Mouse (Mus musculus) brain, adult 2 months (tissue): ENCODE results near the gene Fbln1.
"Not testable (repeated sequence)": the region's sequence is repeated elsewhere in the genome, so short reads cannot be mapped to it uniquely, and the experiment has no call there.

ENCODE experiments used
- DNase-seq: peaks from one replicate; pipeline ENCODE4 v3.0.0; 2011; ENCODE audit warnings: low read depth, low spot score

The Fbln1 gene

DNA sequence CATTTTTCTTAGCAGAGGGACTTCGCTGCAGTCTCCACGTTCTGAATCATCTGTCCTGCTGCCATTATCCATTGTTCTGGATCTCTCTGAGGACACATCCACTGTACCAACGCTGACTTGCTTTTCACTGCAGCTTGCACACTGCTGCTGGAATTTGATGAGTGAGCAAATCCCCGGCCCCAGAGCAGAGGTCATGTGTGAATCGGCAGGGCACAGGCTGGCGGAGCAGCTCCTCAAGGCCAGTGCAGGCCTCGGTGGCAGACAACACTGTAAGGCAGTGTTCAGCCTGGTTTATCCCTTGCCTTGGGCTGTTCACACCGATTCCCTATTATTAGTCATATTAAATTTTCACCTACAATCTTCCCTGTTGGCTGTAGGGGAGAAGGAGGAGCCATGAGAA lies 89.8 kb downstream of the Fbln1 start:
- DNase-seq: no peak

- peak; percentile 45 for DNase-seq
Measured at GRCm38 (mm10) chr15:85295977-85296376, 90.2 kb downstream of the Fbln1 start.

DNA sequence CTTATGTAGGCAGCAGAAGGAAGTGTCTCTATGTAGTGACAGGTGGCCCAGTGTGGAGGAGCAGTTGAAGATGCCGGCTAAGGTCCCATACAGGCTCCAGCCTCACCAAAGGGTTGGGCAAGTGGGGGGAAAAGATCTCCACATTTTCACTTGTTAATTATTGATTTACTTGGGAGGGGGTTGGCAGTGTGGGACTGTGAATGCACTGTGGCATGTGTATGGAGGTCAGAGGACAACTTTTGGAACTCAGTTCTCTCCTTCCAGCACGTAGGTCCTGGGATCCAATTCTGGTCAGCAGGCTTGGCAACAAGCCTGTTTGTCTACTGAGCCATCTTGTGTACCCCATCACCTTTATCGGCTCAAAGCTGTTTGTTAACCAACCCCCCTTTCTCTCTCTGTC lies 90.8 kb downstream of the Fbln1 start:
- DNase-seq: no peak

- no peak for DNase-seq
Measured at GRCm38 (mm10) chr15:85298167-85298781, 92.5 kb downstream of the Fbln1 start.

GRCm38 (mm10) chr15:85298946-85299345 lies 93.2 kb downstream of the Fbln1 start:
- no peak for DNase-seq

GRCm38 (mm10) chr15:85303241-85303640 lies 97.5 kb downstream of the Fbln1 start:
- no peak for DNase-seq

DNA sequence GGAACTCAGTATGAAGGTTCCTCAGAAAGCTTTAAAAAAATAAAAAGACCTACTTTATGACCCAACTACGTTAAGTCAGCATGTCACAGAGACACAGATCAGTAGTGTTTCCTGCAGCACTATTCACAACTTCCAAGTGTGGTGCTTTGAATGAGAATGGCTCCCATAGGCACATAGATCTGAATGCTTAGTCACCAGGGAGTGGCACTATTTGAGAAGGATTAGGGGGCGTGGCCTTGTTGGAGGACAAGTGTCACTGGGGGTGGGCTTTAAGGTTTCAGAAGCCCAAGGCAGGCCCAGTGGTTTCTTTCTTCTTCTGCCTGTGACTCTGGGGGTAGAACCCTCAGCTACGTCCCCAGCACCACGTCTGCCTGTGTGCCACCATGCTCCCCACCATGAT lies 98.2 kb downstream of the Fbln1 start:
- no peak for DNase-seq

DNA sequence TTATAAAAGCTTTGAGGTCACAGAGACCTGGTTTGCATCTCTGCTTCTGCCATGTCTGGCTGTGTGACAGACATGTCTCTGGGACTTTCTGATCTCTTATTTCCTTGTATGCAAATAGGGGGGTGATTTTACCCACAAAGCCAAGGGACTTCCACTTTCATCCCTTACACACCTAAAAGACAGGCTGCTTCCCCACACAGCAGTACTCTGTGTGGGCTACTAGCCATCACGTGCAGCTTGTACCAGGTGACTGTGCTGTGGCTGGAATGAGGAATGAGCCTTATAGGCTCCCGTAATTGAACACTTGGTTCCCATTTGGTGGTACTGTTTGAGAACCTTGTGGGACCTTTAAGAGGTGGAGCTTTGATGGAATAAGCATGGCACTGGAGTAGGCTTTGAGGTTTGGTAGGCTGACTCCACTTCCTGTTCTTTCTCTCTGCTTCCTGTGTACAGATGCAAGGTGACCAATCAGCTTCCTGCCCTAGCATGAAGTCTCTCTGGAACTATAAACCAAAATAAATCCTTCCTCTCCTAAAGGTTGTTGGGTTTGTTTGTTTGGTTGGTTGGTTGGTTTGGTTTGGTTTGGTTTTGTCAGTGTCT lies 101.4 kb downstream of the Fbln1 start:
- DNase-seq: no peak

DNA sequence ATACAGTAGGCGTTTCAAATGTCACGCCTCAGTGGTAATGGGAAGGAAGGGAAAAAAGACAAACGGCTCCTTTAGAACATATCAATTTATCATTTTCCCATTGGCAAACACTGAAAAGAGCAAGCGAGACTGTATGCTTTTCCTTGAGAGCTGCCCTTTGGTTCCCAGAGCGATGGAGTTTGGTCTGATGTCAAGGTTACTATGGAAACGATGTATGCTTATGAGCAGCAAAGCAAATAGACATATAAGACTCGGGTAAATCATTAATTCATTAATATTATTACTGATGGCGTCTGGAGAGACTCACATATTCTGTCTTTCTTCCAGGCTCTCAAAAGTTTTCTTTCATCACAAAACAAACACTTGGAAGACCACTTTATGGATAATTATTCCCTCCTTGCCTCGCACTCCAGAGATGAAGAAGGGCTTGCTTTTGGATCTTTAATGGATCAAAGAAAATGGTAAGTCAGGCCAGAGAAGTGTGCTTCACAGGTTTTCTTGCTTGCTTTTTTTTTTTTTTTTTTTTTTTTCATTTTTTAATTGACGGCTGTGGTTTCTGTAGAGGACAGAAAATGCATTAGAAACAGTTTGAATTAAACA lies 105.4 kb downstream of the Fbln1 start:
- no peak for DNase-seq

DNA sequence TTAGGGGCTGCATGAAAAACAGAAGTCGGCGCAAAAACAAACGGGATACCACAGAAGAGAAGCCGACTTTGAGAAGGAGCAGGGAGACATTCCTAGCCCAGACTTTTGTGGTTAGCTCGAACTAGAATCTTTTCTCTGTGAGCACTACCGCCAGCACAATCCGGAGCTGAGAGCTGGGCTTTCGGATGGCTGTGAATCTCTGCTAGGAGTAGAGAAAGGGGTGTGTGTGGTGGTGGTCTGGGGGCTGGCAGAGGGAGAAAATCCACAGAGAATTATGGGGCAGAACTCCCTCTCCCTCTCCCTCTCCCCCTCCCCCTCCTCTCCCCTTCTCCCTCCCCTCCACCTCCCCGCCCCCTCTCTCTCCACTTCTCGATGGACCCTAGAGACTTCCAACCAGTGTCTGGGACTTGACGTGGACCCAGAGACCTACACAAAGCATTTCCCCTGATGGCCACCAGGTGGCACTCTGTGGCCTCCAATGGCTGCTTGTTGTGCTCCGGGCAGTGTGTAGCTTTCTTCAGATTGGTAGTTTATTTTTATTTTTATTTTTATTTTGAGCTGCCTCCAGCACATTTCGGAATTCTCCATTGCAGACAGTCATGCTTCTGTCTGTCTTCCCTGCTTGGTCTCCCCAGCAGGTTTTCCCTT lies 109.8 kb downstream of the Fbln1 start:
- peak; percentile 84 for DNase-seq

DNA sequence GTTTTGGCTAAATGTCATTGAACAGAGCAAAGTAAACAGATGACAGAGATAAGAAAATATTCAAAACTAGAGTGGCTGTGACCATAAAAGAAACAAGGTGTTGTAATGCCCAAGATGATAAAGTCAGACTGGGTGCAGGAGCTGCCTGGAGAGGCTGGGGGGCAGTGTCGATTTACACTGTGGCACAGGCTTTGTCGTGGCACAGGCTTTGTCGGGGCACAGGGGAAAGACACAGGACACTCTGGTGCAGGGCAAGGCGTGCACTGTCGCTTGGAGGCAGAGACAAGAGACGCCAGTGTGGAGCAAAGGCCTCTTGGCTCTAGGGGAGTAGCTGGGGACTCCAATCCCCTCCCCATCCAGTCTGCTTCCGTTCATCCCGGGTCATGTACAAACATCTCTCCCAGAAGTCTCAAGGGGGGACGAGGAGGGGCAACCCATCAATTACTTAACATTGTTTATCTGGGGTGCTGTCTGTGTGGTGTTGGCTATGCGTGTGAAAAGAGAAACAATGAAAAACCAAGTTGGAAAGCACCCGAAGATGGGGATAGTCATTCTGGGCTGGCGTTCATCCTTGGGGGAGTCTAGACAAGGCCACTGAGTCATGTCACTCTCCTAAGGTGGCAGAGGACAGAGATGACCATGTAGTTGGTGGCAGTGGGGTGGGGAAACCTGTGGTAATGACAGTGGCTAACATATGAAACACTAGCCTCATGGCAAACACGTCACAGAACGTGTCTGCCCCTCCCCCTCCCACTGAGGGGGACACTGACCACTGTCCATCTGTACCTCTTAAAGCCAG lies 110.8 kb downstream of the Fbln1 start:
- no peak for DNase-seq

GRCm38 (mm10) chr15:85319924-85320668 lies 114.3 kb downstream of the Fbln1 start:
- no peak for DNase-seq

- DNase-seq: no peak
Measured at GRCm38 (mm10) chr15:85323214-85323613, 117.5 kb downstream of the Fbln1 start.

DNA sequence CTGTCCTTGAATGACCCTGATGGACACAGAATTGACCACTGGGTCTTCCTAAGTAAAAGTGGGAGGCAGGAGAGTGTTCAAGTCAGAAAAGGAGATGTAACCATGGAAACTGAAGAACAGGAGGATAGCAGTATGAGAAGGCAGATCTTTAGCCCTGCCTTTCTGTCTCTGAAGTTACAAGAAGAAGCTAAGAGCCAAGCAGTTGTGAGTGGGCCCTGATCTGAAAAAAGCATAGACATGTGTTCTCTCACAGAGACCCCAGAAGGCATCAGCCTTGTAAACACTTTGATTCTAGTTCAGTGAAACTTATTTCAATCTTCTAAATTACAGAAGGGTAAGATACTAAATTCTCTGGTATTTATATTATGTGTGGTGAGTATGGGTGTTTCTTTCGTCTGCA lies 118.7 kb downstream of the Fbln1 start:
- peak; percentile 54 for DNase-seq

DNA sequence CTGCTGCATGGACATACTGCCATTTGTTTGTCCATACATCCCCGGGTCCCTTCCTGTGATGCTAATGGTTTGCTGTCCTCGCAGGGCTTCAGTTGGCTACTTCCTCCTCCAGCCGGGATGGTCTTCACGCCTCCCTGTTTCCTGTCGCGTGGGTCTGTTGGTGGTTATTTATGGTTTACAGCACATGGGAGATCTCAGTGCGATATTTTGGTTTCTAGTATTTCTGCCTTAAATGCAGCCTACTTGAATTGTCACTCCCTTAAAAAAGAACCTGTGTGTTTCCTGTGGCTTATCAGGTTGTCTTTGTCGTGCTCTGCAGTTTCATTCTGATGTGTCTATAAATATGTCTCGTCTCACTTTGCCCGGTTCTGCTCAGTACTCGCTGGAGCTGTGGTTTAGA lies 122.1 kb downstream of the Fbln1 start:
- peak; percentile 79 for DNase-seq

DNA sequence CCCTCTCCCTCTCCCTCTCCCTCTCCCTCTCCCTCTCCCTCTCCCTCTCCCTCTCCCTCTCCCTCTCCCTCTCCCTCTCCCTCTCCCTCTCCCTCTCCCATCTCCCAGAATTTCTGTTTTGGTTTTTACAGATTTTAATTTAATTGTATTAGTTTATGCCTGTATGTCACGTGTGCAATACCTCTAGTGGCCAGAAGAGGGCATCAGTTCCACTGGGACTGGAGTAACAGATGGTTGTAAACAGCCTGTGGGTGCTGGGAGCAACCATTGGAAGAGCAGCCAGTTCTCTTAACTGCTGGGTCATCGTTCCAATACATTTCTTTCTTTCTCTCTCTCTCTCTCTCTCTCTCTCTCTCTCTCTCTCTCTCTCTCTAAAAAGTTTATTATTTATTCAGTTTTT lies 122.7 kb downstream of the Fbln1 start:
- DNase-seq: not testable (repeated sequence)

GRCm38 (mm10) chr15:85329096-85329495 lies 123.3 kb downstream of the Fbln1 start:
- no peak for DNase-seq

DNA sequence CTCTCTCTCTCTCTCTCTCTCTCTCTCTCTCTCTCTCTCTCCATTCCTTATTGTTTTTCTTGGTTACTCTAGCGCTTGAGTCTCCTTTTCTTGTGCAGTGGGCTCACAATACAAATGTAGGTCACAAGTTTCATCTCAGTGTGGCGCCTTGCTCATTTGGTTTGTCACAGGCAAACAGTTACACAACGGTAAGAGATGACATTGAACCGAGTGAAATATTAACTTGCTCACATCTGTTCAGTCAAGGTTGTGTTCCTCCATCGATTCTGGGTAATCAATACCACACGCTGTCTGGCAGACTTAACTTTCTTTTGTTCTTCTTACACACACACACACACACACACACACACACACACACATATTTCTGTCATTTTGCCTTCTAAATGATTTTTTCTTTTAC lies 124.3 kb downstream of the Fbln1 start:
- no peak for DNase-seq

- DNase-seq: not testable (repeated sequence)
Measured at GRCm38 (mm10) chr15:85333511-85333910, 127.8 kb downstream of the Fbln1 start.

DNA sequence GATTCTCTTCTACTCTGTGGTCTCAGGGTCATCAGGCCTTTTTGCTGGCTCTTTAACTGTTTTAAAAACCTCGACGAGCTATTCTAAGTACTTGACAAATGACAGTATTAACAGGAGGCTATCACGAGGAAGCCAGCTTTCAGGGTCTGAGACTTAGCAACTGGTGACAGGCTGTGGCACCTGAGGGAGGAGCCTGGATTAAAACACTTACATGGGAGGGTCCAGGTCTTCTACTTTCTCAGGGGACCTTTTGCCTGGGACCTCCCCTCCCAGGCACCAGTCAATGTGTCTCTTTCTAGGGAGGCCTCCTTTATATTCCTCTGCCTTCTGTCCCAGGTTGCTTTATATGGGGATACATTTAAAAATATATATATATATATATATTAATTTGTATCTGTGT lies 128.5 kb downstream of the Fbln1 start:
- no peak for DNase-seq

DNA sequence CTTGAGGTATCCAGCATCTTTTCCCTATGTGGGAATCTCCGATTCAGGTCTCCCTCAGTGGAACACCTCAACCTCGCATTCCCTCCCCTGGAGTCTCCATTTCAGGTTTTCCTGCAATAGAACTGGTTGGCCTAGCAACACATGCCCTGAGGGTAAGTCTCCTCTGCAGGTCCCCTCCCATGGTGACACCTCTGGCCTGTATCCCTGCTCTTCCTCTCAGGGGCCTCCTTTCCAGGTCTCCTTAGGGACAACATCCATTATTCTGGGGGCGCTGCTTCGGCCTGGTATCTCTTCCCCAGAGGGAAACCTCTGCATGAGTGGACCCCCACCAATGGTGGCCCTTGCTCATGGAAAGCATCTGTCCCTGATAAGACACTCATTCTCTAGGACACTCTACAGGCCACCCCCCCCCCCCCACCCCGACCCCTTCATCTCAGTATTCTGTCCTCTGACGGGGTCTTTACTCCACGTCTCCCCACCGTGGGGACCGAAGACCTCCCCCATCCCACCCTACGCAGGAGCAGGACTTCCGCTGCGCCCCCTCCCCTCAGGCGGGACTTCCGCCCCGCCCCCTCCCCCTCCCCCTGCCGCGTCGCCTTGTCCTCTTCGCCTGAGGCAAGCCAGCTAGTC lies 130.0 kb downstream of the Fbln1 start, which contains the start of gene Atxn10:
Atxn10 (plus strand) TSS at position 575 of the 630 bp plus-strand sequence.
- peak; percentile 31 for DNase-seq
